Mouse (Mus musculus): ENCODE measurements around the gene Inhbb.

DNA sequence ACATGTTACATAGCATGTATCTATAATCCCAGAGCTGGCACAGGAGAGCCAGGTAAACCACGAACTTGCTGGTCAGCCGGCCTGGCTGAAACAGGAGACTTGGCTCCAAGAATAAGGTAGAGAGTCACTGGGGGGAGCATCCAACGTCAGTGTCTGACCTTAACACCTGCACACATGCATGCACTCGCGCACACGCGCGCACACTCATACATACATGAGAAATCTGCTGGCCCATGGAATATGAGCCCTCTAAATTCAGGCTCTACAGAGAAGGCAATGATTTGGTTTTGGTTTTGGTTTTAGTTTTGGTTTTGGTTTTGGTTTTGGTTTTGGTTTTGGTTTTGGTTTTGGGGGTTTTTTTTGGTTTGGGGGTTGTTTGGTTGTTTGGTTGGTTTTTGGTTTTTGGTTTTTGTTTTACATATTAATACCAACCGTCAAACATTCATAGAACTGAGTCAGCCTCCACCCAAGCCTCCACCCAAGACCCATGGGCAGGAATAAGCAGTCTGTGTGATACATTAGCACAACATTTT lies 16.1 kb upstream of the Inhbb start:
- TF ChIP-seq MAX (IDR thresholded peaks at IDR 0.05) (no peak), CTCF (IDR thresholded peaks at IDR 0.05; ENCODE audit: control insufficient read depth, insufficient read depth, insufficient read length) (no peak)

Data from C2C12 (cell line).